Mouse (Mus musculus) midbrain, embryonic 14.5 days (tissue): ENCODE results near the gene Shoc2. TPM values are rescaled to one million over a fixed set of nuclear protein-coding genes. Genes with fewer than 3 reads are reported as not detected.

Source experiments
- ATAC-seq: fragments of 200-750 bp; cut with Nextera tagmentation; 2 replicates; pipeline ENCODE4 v1.8.0; 2017; ENCODE audit warnings: moderate number of reproducible peaks, moderate library complexity; ENCODE audit not compliant: low FRiP score, low TSS enrichment
- DNase-seq: peaks from one replicate; pipeline ENCODE4 v3.0.0-alpha.2; 2015
- H3K27ac ChIP-seq: fragments of 300-500 bp; sonication (generic); replicated peaks from 2 replicates; pipeline ENCODE4 v1.5.1; 2014; ENCODE audit warnings: mild to moderate bottlenecking, low read depth, low read length, moderate library complexity
- H3K27me3 ChIP-seq: fragments of 300-500 bp; sonication (generic); 2 replicates; pipeline ENCODE4 v1.6.1; 2014; ENCODE audit warnings: low read length, control low read depth, mixed read lengths; ENCODE audit not compliant: control insufficient read depth, insufficient read depth
- H3K36me3 ChIP-seq: fragments of 300-500 bp; sonication (generic); 2 replicates; pipeline ENCODE4 v1.6.1; 2014; ENCODE audit warnings: low read length, control low read depth; ENCODE audit not compliant: control insufficient read depth, insufficient read depth
- H3K4me1 ChIP-seq: fragments of 300-500 bp; sonication (generic); 2 replicates; pipeline ENCODE4 v1.6.1; 2014; ENCODE audit warnings: mild to moderate bottlenecking, antibody characterized with exemption, low read length, control low read depth; ENCODE audit not compliant: control insufficient read depth, insufficient read depth
- H3K4me2 ChIP-seq: fragments of 300-500 bp; sonication (generic); 2 replicates; pipeline ENCODE4 v1.6.1; 2014; ENCODE audit warnings: mild to moderate bottlenecking, low read length, moderate library complexity
- H3K4me3 ChIP-seq: fragments of 300-500 bp; sonication (generic); replicated peaks from 2 replicates; pipeline ENCODE4 v1.5.1; 2014; ENCODE audit warnings: low read depth, low read length
- H3K9ac ChIP-seq: fragments of 300-500 bp; sonication (generic); replicated peaks from 2 replicates; pipeline ENCODE4 v1.6.1; 2014; ENCODE audit warnings: mild to moderate bottlenecking, low read length, moderate library complexity
- H3K9me3 ChIP-seq: fragments of 300-500 bp; sonication (generic); 2 replicates; pipeline ENCODE4 v1.6.1; 2016; ENCODE audit warnings: low read length, control low read depth, mixed read lengths; ENCODE audit not compliant: control insufficient read depth
- WGBS: fragments of 180-500 bp; shearing (Covaris S2); extraction: QIAGEN DNeasy Blood & Tissue Kit; methylation state at CpG from one replicate; pipeline ENCODE4 v1.1.7; 2014; 5-methylcytosine and 5-hydroxymethylcytosine counted together
- polyA plus RNA-seq: library from polyadenylated mRNA; unstranded; fragments of >200 nt; fragmentation: Nextera tagmentation; extraction: Ambion mirVana; gene quantifications from 2 replicates; pipeline ENCODE4 v1.2.1, GENCODE M21; 2014

The Shoc2 gene
- polyA plus RNA-seq, 1 experiment from 2014 or later: 76.7 TPM

- Histone ChIP-seq H3K4me1 (no peaks in the 10 kb centered on the region), H3K36me3 (peaks cover 35% of the 10 kb centered on the region), H3K9ac (no peak overlapping the region), H3K4me3 (no peak overlapping the region), H3K4me2 (no peak overlapping the region), H3K27me3 (no peaks in the 10 kb centered on the region), H3K27ac (no peak overlapping the region), H3K9me3 (no peaks in the 10 kb centered on the region)
- 84% methylated on average over 6 of the region's 6 CpGs for WGBS
- DNase-seq (no peak), ATAC-seq (no peak)
Measured at GRCm38 (mm10) chr19:54035100-54035499, 91.0 kb downstream of the Shoc2 start.

- H3K4me3 ChIP-seq: no peak overlapping the region
- no peaks in the 10 kb centered on the region for H3K9me3 ChIP-seq
- no peak overlapping the region for H3K9ac ChIP-seq
- no peak overlapping the region for H3K27ac ChIP-seq
- no peaks in the 10 kb centered on the region for H3K4me1 ChIP-seq
- H3K27me3 ChIP-seq: no peaks in the 10 kb centered on the region
- H3K4me2 ChIP-seq: no peak overlapping the region
- 76% methylated on average over 7 of the region's 7 CpGs for WGBS
- no peak for ATAC-seq
- no peak for DNase-seq
- peaks cover 12% of the 10 kb centered on the region for H3K36me3 ChIP-seq
Measured at GRCm38 (mm10) chr19:54039441-54039840, 95.3 kb downstream of the Shoc2 start.

GRCm38 (mm10) chr19:54040356-54041028 is 96.4 kb downstream of the Shoc2 start:
- Histone ChIP-seq H3K4me1 (no peaks in the 10 kb centered on the region), H3K4me2 (no peak overlapping the region), H3K27ac (no peak overlapping the region), H3K4me3 (no peak overlapping the region), H3K9me3 (no peaks in the 10 kb centered on the region), H3K36me3 (peaks cover 5% of the 10 kb centered on the region), H3K9ac (no peak overlapping the region), H3K27me3 (peaks cover 5% of the 10 kb centered on the region; the same call in 1 of the 2 replicates)
- ATAC-seq (no peak), DNase-seq (no peak)
- 71% methylated on average over 4 of the region's 4 CpGs for WGBS

- Histone ChIP-seq H3K4me3 (no peak overlapping the region), H3K4me2 (no peak overlapping the region), H3K9me3 (no peaks in the 10 kb centered on the region), H3K27ac (no peak overlapping the region), H3K36me3 (peaks cover 5% of the 10 kb centered on the region), H3K27me3 (peaks cover 9% of the 10 kb centered on the region), H3K4me1 (peaks cover 3% of the 10 kb centered on the region), H3K9ac (no peak overlapping the region)
- 40% methylated on average over 5 of the region's 5 CpGs for WGBS
- ATAC-seq: no peak
- peak; percentile 15 for DNase-seq
Measured at GRCm38 (mm10) chr19:54041029-54041367, 96.9 kb downstream of the Shoc2 start.

GRCm38 (mm10) chr19:54043851-54044250 is 99.7 kb downstream of the Shoc2 start, which contains the start of gene Adra2a:
Gene Adra2a, plus strand, starts transcription at chr19:54044151.
- 81% methylated on average over 5 of the region's 5 CpGs for WGBS
- DNase-seq (no peak), ATAC-seq (no peak)
- Histone ChIP-seq H3K27ac (peak within 1 kb of the TSS; percentile 61), H3K36me3 (no peaks in the 10 kb centered on the region), H3K4me1 (peaks cover 22% of the 10 kb centered on the region), H3K4me2 (peak within 1 kb of the TSS; percentile 100), H3K9ac (peak within 1 kb of the TSS; percentile 64), H3K4me3 (peak within 1 kb of the TSS; percentile 60), H3K9me3 (no peaks in the 10 kb centered on the region), H3K27me3 (peaks cover 37% of the 10 kb centered on the region)

- no peaks in the 10 kb centered on the region for H3K9me3 ChIP-seq
- H3K4me1 ChIP-seq: peaks cover 22% of the 10 kb centered on the region
- under 1% methylated on average over 58 of the region's 59 CpGs for WGBS
- peaks cover 46% of the 10 kb centered on the region for H3K27me3 ChIP-seq
- peak overlapping the region; percentile 64 for H3K9ac ChIP-seq
- ATAC-seq (peak; percentile 86), DNase-seq (peak; percentile 95)
- H3K27ac ChIP-seq: peak overlapping the region; percentile 61
- peak overlapping the region; percentile 60 for H3K4me3 ChIP-seq
- H3K36me3 ChIP-seq: no peaks in the 10 kb centered on the region
- peak overlapping the region; percentile 100 for H3K4me2 ChIP-seq
Measured at GRCm38 (mm10) chr19:54044507-54045371, 100.6 kb downstream of the Shoc2 start.

GRCm38 (mm10) chr19:54045412-54045811 is 101.3 kb downstream of the Shoc2 start:
- Histone ChIP-seq H3K4me3 (peak overlapping the region; percentile 60), H3K4me1 (peaks cover 22% of the 10 kb centered on the region), H3K9me3 (no peaks in the 10 kb centered on the region), H3K27ac (peak overlapping the region; percentile 61; the same call in 1 of the 2 replicates), H3K36me3 (no peaks in the 10 kb centered on the region), H3K4me2 (peak overlapping the region; percentile 100), H3K27me3 (peaks cover 48% of the 10 kb centered on the region), H3K9ac (peak overlapping the region; percentile 64)
- 0 out of 2 replicates have a peak, but pooled peaks have one; percentile 2 for ATAC-seq
- peak; percentile 53 for DNase-seq
- WGBS: under 1% methylated on average over 29 of the region's 29 CpGs

- Histone ChIP-seq H3K27ac (0 out of 2 replicates have a peak overlapping the region, but pooled peaks have one; percentile 26), H3K4me1 (peaks cover 22% of the 10 kb centered on the region), H3K9me3 (no peaks in the 10 kb centered on the region), H3K4me2 (peak overlapping the region; percentile 100), H3K36me3 (no peaks in the 10 kb centered on the region), H3K9ac (peak overlapping the region; percentile 57), H3K27me3 (peaks cover 48% of the 10 kb centered on the region), H3K4me3 (peak overlapping the region; percentile 60)
- no peak for ATAC-seq
- peak; percentile 54 for DNase-seq
- 2% methylated on average over 54 of the region's 55 CpGs for WGBS
Measured at GRCm38 (mm10) chr19:54045931-54046683, 102.0 kb downstream of the Shoc2 start.
